Mouse (Mus musculus) frontal cortex, postnatal 36 days (tissue): ENCODE results near the gene Acsl6.
"Not testable (repeated sequence)": the region's sequence is repeated elsewhere in the genome, so short reads cannot be mapped to it uniquely, and the experiment has no call there.

Experiments
- DNase-seq, 2 experiments: peaks; one replicate each; pipeline ENCODE4 v3.0.0; 2022; ENCODE audit warnings: low spot score in 2 of 2

The Acsl6 gene

DNA sequence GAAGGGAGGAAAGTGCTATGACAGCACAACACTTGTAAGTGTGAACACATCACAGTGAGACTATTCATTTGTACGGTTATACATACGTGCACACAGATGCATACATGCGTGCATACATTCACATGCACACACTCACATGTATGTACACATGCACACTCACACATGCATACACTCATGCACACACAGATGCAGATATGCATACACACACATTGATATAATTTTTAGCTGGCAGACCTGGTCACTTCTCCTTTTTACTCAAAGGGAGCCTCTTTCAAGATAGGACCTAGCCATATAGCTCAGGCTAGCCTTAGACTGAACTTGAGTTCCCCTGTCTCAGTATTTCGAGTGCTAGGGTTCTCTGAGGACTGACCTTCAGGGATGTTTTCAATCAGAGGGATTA is 87.7 kb downstream of the Acsl6 start:
- no peak for DNase-seq

DNA sequence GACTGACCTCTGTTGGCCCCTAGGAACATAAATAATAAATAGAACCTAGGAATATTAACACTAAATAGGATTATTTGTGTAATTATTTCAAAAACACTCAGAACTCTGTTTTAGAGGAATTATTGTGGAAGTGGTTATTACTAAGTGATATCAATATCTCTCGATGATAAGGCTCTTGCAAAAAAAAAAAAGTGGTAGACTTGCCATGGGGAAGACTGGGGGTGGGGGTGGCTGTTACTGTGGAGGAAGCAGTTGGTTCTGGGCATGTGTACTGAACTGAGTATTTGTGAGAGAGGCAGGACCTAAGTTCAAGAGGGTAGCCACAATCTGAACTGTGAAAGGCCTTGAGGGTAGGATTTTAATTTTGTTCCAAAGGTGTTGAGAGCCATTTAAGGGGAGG is 93.1 kb downstream of the Acsl6 start:
- no peak for DNase-seq

DNA sequence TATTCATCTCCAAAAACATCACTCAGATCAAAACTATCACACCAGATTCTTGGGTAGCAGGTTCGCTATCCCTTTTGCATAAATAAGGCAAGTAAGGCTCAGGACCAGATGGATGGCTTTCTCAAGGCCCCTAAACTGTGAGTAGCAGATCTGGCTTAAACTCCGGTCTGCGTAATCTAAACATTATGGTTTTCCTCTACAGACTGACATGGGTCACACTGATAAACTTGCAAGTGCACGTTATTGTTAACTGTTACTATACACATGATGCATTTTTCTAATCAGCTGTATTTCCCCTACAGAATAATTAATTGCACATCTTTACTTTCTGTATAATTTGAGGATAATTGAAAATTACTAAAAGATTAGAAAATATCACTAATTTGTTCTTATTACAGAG is 94.5 kb downstream of the Acsl6 start:
- DNase-seq = no peak

DNA sequence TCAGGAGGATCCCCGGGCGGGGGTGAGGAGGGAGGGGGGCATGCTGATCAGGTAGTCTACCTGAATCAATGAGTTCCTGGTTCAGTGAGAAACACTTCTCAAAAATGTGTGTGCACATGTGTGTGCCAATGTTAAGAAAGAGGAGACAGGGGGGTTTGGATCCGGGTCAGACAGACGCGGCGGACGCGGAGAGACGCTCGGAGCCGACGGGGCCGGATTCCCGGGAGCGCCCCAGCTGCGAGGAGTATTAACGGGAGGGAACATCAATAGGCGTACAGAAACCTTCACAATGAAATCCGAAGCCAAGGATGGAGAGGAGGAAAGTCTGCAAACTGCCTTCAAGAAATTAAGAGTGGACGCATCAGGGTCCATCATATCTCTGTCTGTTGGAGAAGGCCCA is 97.2 kb downstream of the Acsl6 start:
- DNase-seq = not testable (repeated sequence)

DNA sequence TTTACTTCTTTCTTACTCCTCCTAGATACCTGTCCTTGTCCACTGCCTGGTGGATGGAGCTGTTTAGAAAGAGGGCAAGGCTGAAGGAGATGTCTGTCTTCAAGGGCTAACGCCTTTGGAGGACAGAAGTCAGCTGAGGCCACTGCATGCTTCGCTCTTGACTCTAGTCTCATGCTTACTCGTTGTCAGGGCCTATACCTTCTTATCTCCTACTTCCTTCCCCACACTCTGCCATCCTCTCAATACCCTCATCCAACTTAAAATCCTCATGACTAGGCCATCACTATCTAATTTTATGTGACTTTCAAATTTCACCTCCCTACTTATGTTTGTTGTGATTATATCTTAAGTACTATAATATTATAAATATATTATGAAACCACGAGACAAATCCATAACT is 101.3 kb downstream of the Acsl6 start:
- DNase-seq = no peak

DNA sequence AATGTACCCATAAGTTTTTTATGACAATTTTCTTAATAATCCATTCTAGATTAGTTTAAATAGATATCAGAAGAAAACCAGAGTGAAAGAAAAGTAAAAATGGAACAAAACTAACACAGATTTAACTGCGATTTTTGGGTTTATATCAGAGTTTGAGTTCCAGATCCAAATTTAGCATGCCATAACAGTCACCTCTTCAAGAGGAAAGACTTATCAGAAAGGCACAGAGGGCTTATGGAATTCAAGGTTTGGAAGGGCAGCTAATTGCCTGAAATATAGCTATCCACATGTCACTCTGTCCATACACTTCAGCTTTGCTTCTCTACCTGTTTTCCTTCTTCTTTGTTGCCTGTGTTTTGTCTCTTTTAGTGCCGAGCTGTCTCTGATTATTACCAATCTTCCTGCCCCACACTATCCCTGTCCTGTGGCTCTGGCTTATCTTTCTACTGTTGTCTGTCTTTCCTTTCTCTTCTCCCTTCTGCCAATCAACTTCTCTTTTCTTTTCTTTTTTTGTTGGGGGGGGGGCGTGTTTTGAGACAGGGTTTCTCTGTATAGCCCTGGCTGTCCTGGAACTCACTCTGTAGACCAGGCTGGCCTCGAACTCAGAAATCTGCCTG is 103.4 kb downstream of the Acsl6 start:
- no peak for DNase-seq

DNA sequence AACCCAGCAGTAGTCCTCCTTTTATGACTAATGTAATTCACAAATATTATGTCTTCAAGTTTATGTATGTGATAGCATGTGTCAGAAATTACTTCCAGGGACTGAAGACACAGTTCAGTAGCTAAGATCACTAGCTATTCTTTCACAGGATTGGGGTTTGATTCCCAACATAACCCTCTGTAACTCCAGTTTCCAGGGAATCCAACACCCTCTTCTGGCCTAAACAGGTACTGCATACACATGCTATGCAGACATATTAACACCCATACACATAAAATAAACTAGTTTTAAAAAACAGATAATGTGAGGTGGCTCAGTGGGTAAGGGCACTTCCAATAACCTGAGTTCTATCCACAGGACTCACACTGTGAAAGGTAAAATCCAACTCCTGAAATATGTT is 107.0 kb downstream of the Acsl6 start:
- DNase-seq = no peak

DNA sequence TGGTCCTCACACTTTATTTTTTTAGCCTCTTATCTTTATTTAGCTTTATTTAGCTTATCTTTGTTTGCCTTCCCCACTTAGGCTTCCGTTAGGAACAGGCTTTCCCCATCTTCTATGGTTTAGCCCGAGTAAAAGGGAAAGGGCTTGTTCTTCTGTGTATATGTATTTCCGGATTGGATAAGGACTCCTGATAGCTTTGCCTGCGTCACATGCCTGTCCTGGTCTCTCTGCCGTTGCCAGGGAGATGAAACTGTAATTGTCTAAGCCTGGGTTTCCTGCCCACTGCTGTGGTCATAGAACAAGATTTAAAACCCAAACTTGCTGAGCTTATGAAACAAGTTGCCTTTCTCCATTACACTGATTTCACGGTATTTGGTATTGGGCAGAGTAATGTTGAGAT is 109.4 kb downstream of the Acsl6 start:
- peak; percentile 6 for DNase-seq
